Mouse (Mus musculus): Measurements from ENCODE around the gene Fam114a1. TPM values are rescaled to one million over a fixed set of nuclear protein-coding genes. Genes with fewer than 3 reads are reported as not detected.

Fam114a1 gene
- polyA plus RNA-seq, 1 experiment = 30.1 TPM

- DNase-seq = no peak
- 38% methylated on average over 6 of the region's 6 CpGs for WGBS
- Histone ChIP-seq H3K4me1 (ENCODE audit: control insufficient read depth, insufficient read depth, low read length) (peaks cover 5% of the 10 kb centered on the region), H3K4me3 (replicated peaks; ENCODE audit: extremely low read depth, low read depth, low read length) (no peak overlapping the region)
- no peak for TF ChIP-seq POLR2A (IDR thresholded peaks at IDR 0.05; ENCODE audit: borderline replicate concordance, extremely low read depth, low read depth, low read length)
- no peak for TF ChIP-seq CTCF (IDR thresholded peaks at IDR 0.05; ENCODE audit: insufficient read depth, low read length)
These were observed 116.7 kb downstream of the Fam114a1 start for GRCm38 (mm10) chr5:65086522-65086921.

DNA sequence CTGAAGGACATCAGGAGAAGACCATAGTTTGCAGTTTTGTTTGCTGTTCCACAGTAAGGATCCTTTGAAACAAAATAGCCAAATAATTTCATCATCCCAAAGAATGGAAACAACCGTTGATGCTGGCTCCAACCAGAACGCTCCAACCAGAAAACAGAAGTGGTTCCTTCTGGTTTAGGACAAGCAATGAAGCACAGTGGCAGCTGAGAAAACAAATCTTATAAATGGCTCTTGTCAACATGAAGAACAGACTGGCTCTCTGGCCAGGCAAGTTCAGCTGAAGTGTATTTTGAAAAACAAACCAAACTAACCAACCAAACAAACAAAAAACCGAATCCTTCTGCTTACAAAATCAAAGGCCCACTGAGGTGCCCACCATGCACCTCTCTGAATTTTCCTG, 119.8 kb downstream of the Fam114a1 start:
- 56% methylated on average over 3 of the region's 3 CpGs for WGBS
- no peak for DNase-seq
- TF ChIP-seq CTCF (IDR thresholded peaks at IDR 0.05; ENCODE audit: insufficient read depth, low read length) = no peak
- no peak for TF ChIP-seq POLR2A (IDR thresholded peaks at IDR 0.05; ENCODE audit: borderline replicate concordance, extremely low read depth, low read depth, low read length)
- Histone ChIP-seq H3K4me3 (replicated peaks; ENCODE audit: extremely low read depth, low read depth, low read length) (no peak overlapping the region), H3K4me1 (ENCODE audit: control insufficient read depth, insufficient read depth, low read length) (peaks cover 15% of the 10 kb centered on the region)

- WGBS = 46% methylated on average over 11 of the region's 11 CpGs
- peak overlapping the region; percentile 32 for H3K4me3 ChIP-seq (replicated peaks; ENCODE audit: extremely low read depth, low read depth, low read length)
- peaks cover 19% of the 10 kb centered on the region for H3K4me1 ChIP-seq (ENCODE audit: control insufficient read depth, insufficient read depth, low read length)
- TF ChIP-seq CTCF (IDR thresholded peaks at IDR 0.05; ENCODE audit: insufficient read depth, low read length) (no peak), POLR2A (IDR thresholded peaks at IDR 0.05; ENCODE audit: borderline replicate concordance, extremely low read depth, low read depth, low read length) (no peak)
- no peak for DNase-seq
These were observed 121.5 kb downstream of the Fam114a1 start for GRCm38 (mm10) chr5:65091184-65091858.

Other genes with a start within 250 kb of the Fam114a1 start
- gene Klf3, start 166.7 kb upstream of the Fam114a1 start, polyA plus RNA-seq (2012; rRNA removed) = 113 and 129 TPM in 2 replicates
- gene Tlr1, start 36.5 kb upstream of the Fam114a1 start, polyA plus RNA-seq (2012; rRNA removed) = 1.9 and 2.6 TPM in 2 replicates
- gene Tlr6, start 10.0 kb upstream of the Fam114a1 start, polyA plus RNA-seq (2012; rRNA removed) = 0.83 and 1.4 TPM in 2 replicates
- gene Tmem156, start 122.1 kb downstream of the Fam114a1 start, polyA plus RNA-seq (2012; rRNA removed) = 0.49 and 1.5 TPM in 2 replicates
- gene Klhl5, start 137.5 kb downstream of the Fam114a1 start, polyA plus RNA-seq (2012; rRNA removed) = 103 and 122 TPM in 2 replicates
- 5.0 and 6.4 TPM in 2 replicates for gene Wdr19, start 229.6 kb downstream of the Fam114a1 start, polyA plus RNA-seq (2012; rRNA removed)